Mouse (Mus musculus) E14TG2a.4 (cell line): ENCODE results near the gene Taldo1.

Source experiments
- CTCF ChIP-seq: conservative IDR thresholded peaks from 2 replicates; pipeline ENCODE4 v1.5.1; 2014; ENCODE audit warnings: low read length
- NANOG ChIP-seq: IDR thresholded peaks from 2 replicates; pipeline ENCODE4 v1.6.1; 2014; ENCODE audit warnings: borderline replicate concordance, low read length, mixed read lengths
- POU5F1 ChIP-seq: IDR thresholded peaks from 2 replicates; pipeline ENCODE4 v1.6.1; 2014; ENCODE audit warnings: low read length, borderline replicate concordance

GRCm38 (mm10) chr7:141391625-141392551 lies at the start of gene Taldo1:
- TF ChIP-seq CTCF (no peak), POU5F1 (no peak), NANOG (no peak)
